Mouse (Mus musculus) gastrocnemius, postnatal 36 days (tissue): ENCODE measurements at regions not wholly inside any gene's neighbourhood (a gene's known extent, or its start where the extent isn't known, plus 50 kb on each side); places are given as distances from the start of the nearest gene placed in this dataset.

ENCODE experiments used
- DNase-seq, 2 experiments: peaks; one replicate each; pipeline ENCODE4 v3.0.0; 2022
- intact Hi-C: fragments of 180-260 bp; cut with DNase I; formaldehyde crosslinking; loops from one replicate; pipeline ENCODE4 v1.15.1; 2025
- microRNA-seq, 2 experiments: library from miRNA; unstranded; fragments of <30 nt; microRNA quantifications; one replicate each; pipeline ENCODE4 v1.2.0; 2021

DNA sequence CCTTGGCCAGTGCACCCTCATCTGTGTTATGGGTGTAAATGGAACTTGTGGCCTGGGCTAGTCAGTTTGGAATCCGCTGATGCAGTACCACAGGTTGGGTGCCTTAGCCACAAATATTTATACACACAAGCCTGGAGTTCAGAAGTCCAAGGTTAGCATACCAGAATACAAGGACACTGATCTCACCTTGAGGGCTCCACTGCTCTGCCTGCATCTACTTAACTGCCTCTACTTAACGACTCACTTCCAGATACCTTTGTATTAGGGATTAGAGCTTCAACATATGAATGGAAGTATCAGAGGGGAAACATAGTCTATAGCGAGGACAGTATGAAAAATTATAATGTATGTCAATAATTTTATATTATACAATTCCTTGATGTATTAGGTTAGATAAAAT lies 57.5 kb downstream of the Tmem174 start:
- intact Hi-C loops, result no loop called here

DNA sequence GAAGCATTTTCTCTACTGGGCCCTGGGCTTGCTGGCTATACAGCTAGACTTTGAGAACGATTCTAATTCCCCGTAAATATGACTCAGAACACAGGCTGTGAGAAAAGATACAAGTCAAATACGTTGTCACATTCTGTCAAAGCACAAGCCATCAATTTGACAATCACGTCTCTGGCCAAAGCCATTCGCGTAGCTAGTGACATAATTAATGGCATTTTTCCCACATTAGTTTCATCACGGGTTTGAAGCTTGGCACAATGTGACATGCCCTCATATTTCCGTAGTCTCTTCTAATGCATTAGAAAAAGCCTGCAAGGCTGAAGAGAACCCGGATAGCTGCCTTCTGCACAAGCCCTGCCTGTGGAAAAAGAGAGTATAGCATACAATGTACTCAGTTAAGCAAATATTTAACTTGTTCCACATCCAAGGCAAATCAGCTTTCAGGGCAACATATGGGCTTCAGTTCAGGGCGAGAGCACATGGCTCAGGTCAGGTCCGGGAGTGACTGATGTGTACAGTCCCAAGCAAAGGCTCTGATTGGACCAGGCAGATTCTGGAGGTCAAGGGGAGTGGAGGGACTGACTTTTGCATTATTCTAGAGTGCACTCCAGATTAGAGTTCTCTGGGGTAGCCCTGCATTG lies 58.7 kb downstream of the Tmem174 start:
- no peak for DNase-seq

More for the DNA sequence above, 57.5 kb downstream of the Tmem174 start:
- DNase-seq, result no peak

DNA sequence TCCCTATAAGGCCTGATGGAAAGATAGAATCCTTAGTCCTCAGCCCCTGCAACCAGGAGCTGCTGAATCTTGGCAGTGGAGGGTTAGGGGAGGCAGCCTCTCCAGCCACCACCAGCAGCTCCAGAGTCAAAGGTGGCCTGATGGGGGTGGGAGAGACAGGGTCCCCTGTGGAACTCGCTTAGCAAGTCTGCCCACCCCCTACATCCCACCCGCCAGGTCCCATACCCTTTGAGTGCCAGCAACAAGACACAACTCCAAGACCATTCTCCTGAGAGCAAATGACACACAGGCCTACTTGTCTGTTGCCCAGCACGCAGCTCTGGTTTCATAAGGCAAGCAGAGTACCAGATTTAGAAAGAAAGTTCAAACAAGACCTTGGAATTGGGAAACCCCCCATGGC lies 61.1 kb downstream of the Tmem174 start:
- intact Hi-C loops, result no loop called here
- no peak for DNase-seq

More for the DNA sequence above, 58.7 kb downstream of the Tmem174 start:
- intact Hi-C loops, result no loop called here

GRCm38 (mm10) chr13:98574057-98574323 lies 63.2 kb downstream of the Tmem174 start:
- intact Hi-C loops, result no loop called here
- DNase-seq, result no peak

- intact Hi-C loops, result no loop called here
- DNase-seq, result peak in 1 of 2 experiments; percentile 19
Observed at GRCm38 (mm10) chr13:98573261-98574056, 63.8 kb downstream of the Tmem174 start.

GRCm38 (mm10) chr13:98572581-98573260 lies 64.5 kb downstream of the Tmem174 start:
- intact Hi-C loops, result no loop called here

DNA sequence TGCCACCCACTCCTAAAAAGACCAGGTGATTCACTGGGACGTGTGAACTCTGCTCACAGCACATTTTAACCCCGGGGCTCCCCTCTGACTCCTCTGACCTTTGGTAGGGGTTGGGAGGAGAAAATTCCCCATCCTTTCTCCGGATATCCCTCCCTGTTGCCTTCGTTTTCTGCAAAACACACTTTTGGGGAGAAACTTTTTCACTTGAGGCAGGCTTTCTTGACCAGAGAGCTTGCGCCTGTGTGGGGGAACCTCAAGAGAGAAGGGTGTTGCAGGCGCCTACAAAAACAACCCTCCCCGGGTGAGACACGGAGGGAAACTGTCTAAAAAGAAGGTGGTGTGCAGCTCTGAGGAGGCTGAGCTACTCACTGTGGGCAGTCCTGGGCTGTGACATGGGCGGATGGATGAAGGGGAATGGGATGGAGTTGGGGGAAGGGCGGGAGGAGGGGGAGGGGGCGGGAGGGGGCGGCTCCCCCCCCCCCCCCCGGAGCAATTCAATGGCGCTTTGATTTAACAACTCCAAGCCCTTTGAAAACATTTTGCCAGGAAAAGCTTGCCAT lies 65.1 kb downstream of the Tmem174 start:
- intact Hi-C loops, result no loop called here
- DNase-seq, result no peak

More at GRCm38 (mm10) chr13:98572581-98573260, 64.5 kb downstream of the Tmem174 start:
- no peak for DNase-seq

GRCm38 (mm10) chr13:98571051-98571450 lies 66.2 kb downstream of the Tmem174 start:
- intact Hi-C loops, result no loop called here
- no peak for DNase-seq

- no peak for DNase-seq
- intact Hi-C loops, result no loop called here
Observed at GRCm38 (mm10) chr13:98555693-98556092, 63.9 kb upstream of the Gm10320 start.

DNA sequence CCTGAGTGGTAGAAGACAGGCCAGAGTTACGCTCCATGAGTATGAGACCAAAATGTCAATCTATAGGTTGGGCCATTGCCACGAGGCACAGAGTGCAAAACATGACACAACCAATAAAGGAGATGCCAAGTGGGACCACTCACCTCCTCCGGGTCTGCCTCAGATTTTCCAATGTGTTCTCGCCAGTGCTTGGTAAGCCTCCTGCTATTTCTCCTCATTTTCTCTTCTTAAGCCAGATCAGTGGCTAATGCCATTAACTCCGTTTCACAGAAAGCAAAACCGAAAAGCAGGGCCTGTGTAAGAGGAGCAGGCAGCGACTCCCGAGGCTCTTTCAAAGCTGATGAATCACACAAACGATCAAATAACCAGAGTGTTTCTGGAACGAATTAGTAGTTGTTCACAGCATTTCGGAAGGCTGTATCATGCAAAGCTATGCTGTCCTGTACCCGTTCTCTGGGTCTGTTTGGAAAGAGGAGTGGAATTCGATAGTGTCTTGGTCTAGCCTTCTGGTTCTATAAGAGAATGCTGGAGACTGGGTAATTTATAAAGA lies 59.7 kb upstream of the Gm10320 start:
- DNase-seq, result no peak
- intact Hi-C loops, result no loop called here

DNA sequence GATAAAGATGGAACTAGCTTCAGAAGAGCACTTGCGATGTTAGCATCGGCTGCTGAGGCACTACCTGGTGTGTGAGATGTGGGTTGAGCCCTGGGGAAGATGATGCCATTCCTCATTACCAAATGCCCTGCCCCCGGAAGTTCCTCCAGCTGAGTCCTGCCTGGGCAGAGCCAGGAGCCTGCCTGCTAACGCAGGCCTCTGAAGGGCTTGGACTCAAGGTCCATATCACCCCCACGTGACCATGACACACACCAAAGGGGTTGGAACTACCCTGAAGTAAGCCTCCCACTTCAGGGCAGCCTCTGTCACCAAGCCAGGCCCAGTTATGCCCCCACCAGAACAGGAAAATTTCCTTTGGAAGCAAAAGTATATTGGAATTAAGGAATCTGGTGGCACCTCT lies 55.4 kb upstream of the Gm10320 start:
- intact Hi-C loops, result no loop called here
- DNase-seq, result no peak

GRCm38 (mm10) chr13:98546116-98546515 lies 54.3 kb upstream of the Gm10320 start:
- no peak for DNase-seq

DNA sequence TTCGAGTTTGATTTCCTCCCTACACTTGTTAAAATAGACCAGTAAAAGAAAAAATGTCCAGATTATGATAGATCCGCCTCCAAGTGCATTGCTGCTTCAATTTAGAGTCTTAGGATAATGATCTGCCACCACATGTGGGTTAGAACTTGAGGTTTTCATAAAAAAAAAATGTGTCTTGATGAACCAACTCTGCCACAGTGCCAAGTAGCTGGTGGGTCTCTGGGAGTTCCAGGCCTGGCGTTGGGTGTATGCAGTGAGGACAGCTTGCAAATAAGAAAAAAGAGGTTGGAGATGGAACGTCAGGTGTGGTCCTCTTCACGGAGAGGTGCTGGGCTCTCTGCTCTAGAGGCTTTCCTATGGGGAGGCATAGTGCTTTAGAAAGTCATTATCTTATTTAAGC lies 53.6 kb upstream of the Gm10320 start:
- intact Hi-C loops, result no loop called here
- no peak for DNase-seq

More at GRCm38 (mm10) chr13:98546116-98546515, 54.3 kb upstream of the Gm10320 start:
- intact Hi-C loops, result no loop called here

DNA sequence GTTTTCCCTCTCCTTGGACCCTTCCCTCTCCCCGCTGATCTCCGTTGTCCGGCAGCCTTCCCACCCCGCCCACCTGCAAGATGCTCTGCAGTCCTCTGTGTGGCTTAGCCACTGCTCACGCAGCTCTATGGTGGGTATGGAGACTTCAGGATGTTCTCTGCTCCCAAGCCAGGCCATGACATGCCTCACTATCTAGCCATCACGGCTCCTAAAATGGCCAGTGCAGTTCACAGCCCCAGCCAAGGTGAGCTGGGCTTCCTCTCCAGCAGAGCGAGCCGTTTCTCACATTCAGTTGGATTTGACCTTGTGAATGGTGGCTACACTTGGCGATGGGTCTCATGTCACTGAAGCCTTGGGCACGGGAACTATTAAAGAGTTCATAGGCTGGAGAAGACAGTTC lies 52.2 kb upstream of the Gm10320 start:
- intact Hi-C loops, result no loop called here
- DNase-seq, result no peak

Small RNA genes in the stretch of these regions (microRNA-seq; reads per million reads assigned to microRNA genes)
- 0 reads per million in 2 experiments for gene Gm22698
